Mouse (Mus musculus) B cell, adult 2 months (primary cell): ENCODE results near the gene Jade1.

Experiments
- DNase-seq, 2 experiments: peaks; one replicate each; pipeline ENCODE4 v3.0.0; 2022

The Jade1 gene

GRCm38 (mm10) chr3:41555491-41556381 lies at the start of gene Jade1:
Jade1 (plus strand) TSS chr3:41555731.
- no peak for DNase-seq

GRCm38 (mm10) chr3:41509441-41509840 lies 46.1 kb upstream of the Jade1 start:
- DNase-seq = no peak

GRCm38 (mm10) chr3:41510191-41510590 lies 45.3 kb upstream of the Jade1 start:
- DNase-seq = no peak

GRCm38 (mm10) chr3:41510750-41511149 lies 44.8 kb upstream of the Jade1 start:
- DNase-seq = no peak

GRCm38 (mm10) chr3:41514003-41514402 lies 41.5 kb upstream of the Jade1 start:
- DNase-seq = no peak

- no peak for DNase-seq
Measured at GRCm38 (mm10) chr3:41514683-41515305, 40.7 kb upstream of the Jade1 start.

GRCm38 (mm10) chr3:41516961-41517518 lies 38.5 kb upstream of the Jade1 start:
- no peak for DNase-seq

GRCm38 (mm10) chr3:41520925-41521324 lies 34.6 kb upstream of the Jade1 start:
- DNase-seq = no peak

GRCm38 (mm10) chr3:41521733-41522132 lies 33.8 kb upstream of the Jade1 start:
- no peak for DNase-seq

- no peak for DNase-seq
Measured at GRCm38 (mm10) chr3:41522226-41523005, 33.1 kb upstream of the Jade1 start.

GRCm38 (mm10) chr3:41523006-41523375 lies 32.5 kb upstream of the Jade1 start:
- no peak for DNase-seq

- DNase-seq = no peak
Measured at GRCm38 (mm10) chr3:41523460-41523859, 32.1 kb upstream of the Jade1 start.

- no peak for DNase-seq
Measured at GRCm38 (mm10) chr3:41528291-41528969, 27.1 kb upstream of the Jade1 start.

GRCm38 (mm10) chr3:41530156-41530555 lies 25.4 kb upstream of the Jade1 start:
- DNase-seq = no peak

- DNase-seq = no peak
Measured at GRCm38 (mm10) chr3:41531541-41531940, 24.0 kb upstream of the Jade1 start.

GRCm38 (mm10) chr3:41532109-41532508 lies 23.4 kb upstream of the Jade1 start:
- no peak for DNase-seq

GRCm38 (mm10) chr3:41533660-41534059 lies 21.9 kb upstream of the Jade1 start:
- no peak for DNase-seq

GRCm38 (mm10) chr3:41537957-41538356 lies 17.6 kb upstream of the Jade1 start:
- no peak for DNase-seq

GRCm38 (mm10) chr3:41541313-41541712 lies 14.2 kb upstream of the Jade1 start:
- DNase-seq = peak; percentile 6 to 9

GRCm38 (mm10) chr3:41544451-41544850 lies 11.1 kb upstream of the Jade1 start:
- DNase-seq = no peak

GRCm38 (mm10) chr3:41547289-41547688 lies 8.2 kb upstream of the Jade1 start:
- no peak for DNase-seq

GRCm38 (mm10) chr3:41548238-41548637 lies 7.3 kb upstream of the Jade1 start:
- DNase-seq = no peak

GRCm38 (mm10) chr3:41551671-41552070 lies 3.9 kb upstream of the Jade1 start:
- DNase-seq = no peak
